Mouse (Mus musculus) hindbrain, postnatal 0 days (tissue): ENCODE results near the gene Abcc5. TPM values are rescaled to one million over a fixed set of nuclear protein-coding genes. Genes with fewer than 3 reads are reported as not detected.
"Not testable (repeated sequence)": the region's sequence is repeated elsewhere in the genome, so short reads cannot be mapped to it uniquely, and the experiment has no call there.

ENCODE experiments used
- ATAC-seq: fragments of 200-750 bp; cut with Nextera tagmentation; 2 replicates; pipeline ENCODE4 v1.8.0; 2017; ENCODE audit warnings: mild to moderate bottlenecking, moderate TSS enrichment, moderate library complexity
- DNase-seq: peaks from one replicate; pipeline ENCODE4 v3.0.0-alpha.2; 2015; ENCODE audit warnings: low spot score
- H3K27ac ChIP-seq: fragments of 300-500 bp; sonication (generic); 2 replicates; pipeline ENCODE4 v1.5.1; 2014; ENCODE audit warnings: mild to moderate bottlenecking
- H3K27me3 ChIP-seq: fragments of 300-500 bp; sonication (generic); 2 replicates; pipeline ENCODE4 v1.6.1; 2014; ENCODE audit warnings: low read length, mixed read lengths; ENCODE audit not compliant: insufficient read depth
- H3K36me3 ChIP-seq: fragments of 300-500 bp; sonication (generic); 2 replicates; pipeline ENCODE4 v1.6.1; 2014; ENCODE audit warnings: low read length, mixed read lengths; ENCODE audit not compliant: insufficient read depth
- H3K4me1 ChIP-seq: fragments of 300-500 bp; sonication (generic); 2 replicates; pipeline ENCODE4 v1.6.1; 2014; ENCODE audit warnings: antibody characterized with exemption, low read length, mixed read lengths; ENCODE audit not compliant: insufficient read depth
- H3K4me2 ChIP-seq: fragments of 300-500 bp; sonication (generic); 2 replicates; pipeline ENCODE4 v1.6.1; 2014; ENCODE audit warnings: low read depth, mild to moderate bottlenecking, low read length, moderate library complexity, mixed read lengths
- H3K4me3 ChIP-seq: fragments of 300-500 bp; sonication (generic); 2 replicates; pipeline ENCODE4 v1.5.1; 2014; ENCODE audit warnings: low read length
- H3K9ac ChIP-seq: fragments of 300-500 bp; sonication (generic); replicated peaks from 2 replicates; pipeline ENCODE4 v1.6.1; 2014; ENCODE audit warnings: mild to moderate bottlenecking, low read length, moderate library complexity, mixed read lengths
- H3K9me3 ChIP-seq: fragments of 300-500 bp; sonication (generic); 2 replicates; pipeline ENCODE4 v1.6.1; 2016; ENCODE audit warnings: low read length, mixed read lengths
- CTCF ChIP-seq: IDR thresholded peaks from 2 replicates; pipeline ENCODE4 v1.5.1; 2016; ENCODE audit warnings: antibody characterized with exemption, control low read depth, low read depth
- WGBS: fragments of 180-500 bp; shearing (Covaris S2); extraction: QIAGEN DNeasy Blood & Tissue Kit; methylation state at CpG from one replicate; pipeline ENCODE4 v1.1.7; 2014; 5-methylcytosine and 5-hydroxymethylcytosine counted together
- polyA plus RNA-seq: library from polyadenylated mRNA; unstranded; fragments of >200 nt; fragmentation: Nextera tagmentation; extraction: Ambion mirVana; gene quantifications from 2 replicates; pipeline ENCODE4 v1.2.1, GENCODE M21; 2015
- total RNA-seq: library from RNA; depleted of rRNA; stranded (reverse); fragments of >200 nt; gene quantifications from 2 replicates; pipeline ENCODE4 v1.2.3, GENCODE M21; 2014

The Abcc5 gene
- total and polyA plus RNA-seq, 2 experiments from 2014 or later, result 80.1 to 81.0 TPM

DNA sequence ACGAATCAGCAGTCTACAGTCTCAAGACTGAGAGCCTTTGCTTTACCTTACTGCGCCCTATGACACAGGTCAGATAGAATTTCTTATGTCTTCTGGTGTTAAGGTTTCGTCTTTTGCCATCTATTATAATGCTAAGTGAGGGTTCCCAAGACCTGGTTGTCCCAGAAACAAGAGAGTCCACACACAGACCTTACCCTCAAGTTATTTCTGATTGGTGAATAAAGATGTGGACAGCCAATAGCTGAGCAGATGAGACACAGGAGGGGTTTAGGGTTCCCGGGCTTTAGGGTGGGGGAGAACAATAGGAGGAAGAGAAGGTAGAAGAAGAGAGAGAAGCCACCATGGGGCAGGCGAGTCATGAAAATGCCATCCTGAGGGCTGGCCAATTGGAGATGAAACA, 50.9 kb downstream of the Abcc5 start:
- ATAC-seq, result no peak
- WGBS, result 83% methylated on average over 5 of the region's 5 CpGs
- Histone ChIP-seq H3K4me3 (no peak overlapping the region), H3K27me3 (no peaks in the 10 kb centered on the region), H3K9me3 (no peaks in the 10 kb centered on the region), H3K36me3 (peaks cover 56% of the 10 kb centered on the region), H3K4me1 (no peaks in the 10 kb centered on the region), H3K4me2 (no peak overlapping the region), H3K9ac (no peak overlapping the region), H3K27ac (no peak overlapping the region)
- no peak for DNase-seq
- no peak for TF ChIP-seq CTCF

DNA sequence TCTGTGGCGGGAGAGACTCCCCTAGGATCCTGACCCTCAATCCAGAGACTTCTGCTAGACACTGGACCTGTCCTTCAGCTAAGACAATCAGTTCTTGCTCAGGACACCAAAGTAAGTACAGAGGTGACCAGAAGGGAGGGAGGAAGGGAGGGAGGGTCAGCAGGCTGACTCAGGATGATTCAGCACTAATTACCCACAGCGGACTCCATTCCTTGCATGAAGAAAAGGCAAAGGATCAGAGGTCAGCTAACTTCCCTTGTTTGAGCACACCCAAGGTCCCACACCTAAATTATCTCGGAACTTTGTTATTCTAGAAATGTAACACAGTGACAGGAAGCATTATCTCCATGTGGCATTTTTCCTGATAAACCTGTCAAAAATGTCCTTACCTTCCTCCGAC, 54.5 kb downstream of the Abcc5 start:
- ATAC-seq (no peak), DNase-seq (no peak)
- WGBS, result 86% methylated on average over 4 of the region's 4 CpGs
- Histone ChIP-seq H3K9ac (no peak overlapping the region), H3K36me3 (peaks cover 62% of the 10 kb centered on the region), H3K9me3 (no peaks in the 10 kb centered on the region), H3K4me2 (no peak overlapping the region), H3K27me3 (no peaks in the 10 kb centered on the region), H3K4me1 (no peaks in the 10 kb centered on the region), H3K27ac (no peak overlapping the region), H3K4me3 (no peak overlapping the region)
- TF ChIP-seq CTCF, result no peak

DNA sequence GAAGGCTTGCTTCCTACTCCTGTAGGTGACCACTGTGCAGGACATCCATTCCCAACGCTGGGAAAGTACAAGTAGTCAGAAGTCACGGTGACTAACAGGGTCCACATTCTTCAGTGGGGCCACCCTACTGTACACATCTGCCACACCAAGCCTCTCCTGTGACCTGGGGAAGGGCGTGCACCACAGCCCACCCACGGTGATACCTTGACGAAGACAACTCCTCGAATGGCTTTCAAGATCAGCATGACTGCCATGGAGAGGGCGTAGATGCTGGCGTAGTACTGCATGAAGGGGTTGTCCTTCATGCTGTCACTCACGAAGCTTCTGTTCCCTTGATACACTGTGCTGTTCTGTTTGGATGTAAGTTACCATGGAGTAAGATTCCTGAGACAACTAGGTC, 58.0 kb downstream of the Abcc5 start:
- H3K36me3 ChIP-seq, result peaks cover 71% of the 10 kb centered on the region
- H3K9me3 ChIP-seq, result no peaks in the 10 kb centered on the region
- no peak overlapping the region for H3K4me3 ChIP-seq
- no peak for ATAC-seq
- no peak overlapping the region for H3K4me2 ChIP-seq
- DNase-seq, result no peak
- H3K27ac ChIP-seq, result no peak overlapping the region
- no peaks in the 10 kb centered on the region for H3K4me1 ChIP-seq
- WGBS, result 91% methylated on average over 9 of the region's 9 CpGs
- TF ChIP-seq CTCF, result no peak
- no peak overlapping the region for H3K9ac ChIP-seq
- H3K27me3 ChIP-seq, result no peaks in the 10 kb centered on the region

DNA sequence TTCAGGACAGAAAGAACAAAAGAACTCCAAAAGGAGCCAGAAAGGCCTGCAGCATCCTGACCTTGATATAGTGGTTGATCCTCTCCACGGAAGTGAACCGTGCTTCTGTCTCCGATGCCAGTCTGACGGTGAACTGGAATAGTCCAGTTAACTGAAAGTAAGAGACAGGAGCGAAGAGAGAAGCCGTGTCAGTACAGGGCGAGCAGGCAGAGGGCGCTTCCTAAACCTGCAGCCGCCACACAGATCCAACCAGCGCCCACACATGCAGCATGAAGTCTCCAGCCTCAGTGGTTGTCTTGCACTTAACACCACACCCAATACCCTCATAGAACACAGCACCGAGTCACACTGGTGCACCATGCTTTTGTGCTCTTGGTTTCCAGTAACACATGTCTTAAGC, 64.1 kb downstream of the Abcc5 start:
- ATAC-seq, result no peak
- WGBS, result 88% methylated on average over 11 of the region's 11 CpGs
- TF ChIP-seq CTCF, result no peak

DNA sequence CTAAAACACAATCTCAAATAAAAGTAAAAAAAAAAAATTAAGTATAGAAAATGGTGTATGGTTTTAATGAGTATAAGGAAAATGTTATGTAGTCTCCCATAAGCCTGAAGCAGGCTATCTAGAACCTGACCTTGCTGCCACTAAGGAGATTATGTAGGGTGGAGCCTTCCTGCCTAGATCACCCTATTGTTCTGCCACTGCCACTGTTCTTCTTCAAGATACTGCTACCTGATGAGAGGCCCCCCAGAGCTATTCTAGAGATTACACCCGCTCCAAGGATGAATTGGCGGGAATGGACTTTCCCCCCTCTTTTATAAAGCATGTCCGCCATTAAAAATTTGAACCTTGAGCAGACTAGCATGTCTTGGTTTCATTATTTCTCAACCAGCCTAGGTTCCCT, 64.7 kb downstream of the Abcc5 start:
- H3K9me3 ChIP-seq, H3K27ac ChIP-seq, H3K4me1 ChIP-seq, H3K4me2 ChIP-seq, H3K4me3 ChIP-seq, DNase-seq, ATAC-seq, H3K9ac ChIP-seq, H3K27me3 ChIP-seq: not testable (repeated sequence)
- 96% methylated on average over 3 of the region's 3 CpGs for WGBS
- H3K36me3 ChIP-seq, result peaks cover 74% of the 10 kb centered on the region

More for the DNA sequence above, 64.1 kb downstream of the Abcc5 start:
- H3K9ac ChIP-seq, result no peak overlapping the region
- H3K36me3 ChIP-seq, result peaks cover 78% of the 10 kb centered on the region
- no peaks in the 10 kb centered on the region for H3K9me3 ChIP-seq
- no peak for DNase-seq
- H3K4me3 ChIP-seq, result no peak overlapping the region
- no peak overlapping the region for H3K27ac ChIP-seq
- H3K4me2 ChIP-seq, result no peak overlapping the region
- no peaks in the 10 kb centered on the region for H3K4me1 ChIP-seq
- H3K27me3 ChIP-seq, result no peaks in the 10 kb centered on the region

DNA sequence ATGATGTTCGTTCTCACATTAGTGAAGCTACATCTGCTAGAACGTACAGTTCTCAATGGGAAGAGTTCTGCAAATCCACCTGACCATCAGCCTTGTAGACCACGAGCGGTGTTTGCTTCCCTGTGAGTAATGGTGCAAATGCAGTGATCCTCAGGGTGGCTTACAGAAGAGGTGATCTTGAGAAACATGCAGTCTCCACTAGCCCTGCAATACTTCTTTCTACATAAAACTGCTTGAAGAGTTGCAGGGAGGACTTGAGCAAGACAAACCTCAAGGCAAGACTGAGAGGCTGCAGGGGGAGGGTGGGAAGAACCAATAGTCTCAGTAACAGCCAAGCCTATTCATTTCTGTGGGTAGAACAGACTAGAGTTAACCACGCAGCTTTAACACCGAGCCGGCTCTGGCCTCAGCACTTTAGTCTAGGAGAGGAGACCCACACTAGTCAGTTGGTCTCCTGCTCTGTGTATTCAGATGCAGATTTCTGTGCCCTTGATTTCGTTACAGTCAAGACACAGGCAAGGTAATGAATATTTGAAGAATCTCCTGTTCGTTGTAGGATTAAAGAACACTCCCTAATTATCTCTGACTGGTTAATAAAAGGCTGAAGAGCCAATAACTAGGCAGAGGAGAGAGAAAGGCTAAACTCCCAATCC, 66.4 kb downstream of the Abcc5 start:
- H3K9me3 ChIP-seq, result no peaks in the 10 kb centered on the region
- 82% methylated on average over 9 of the region's 9 CpGs for WGBS
- H3K27ac ChIP-seq, result no peak overlapping the region
- no peaks in the 10 kb centered on the region for H3K4me1 ChIP-seq
- no peaks in the 10 kb centered on the region for H3K27me3 ChIP-seq
- ATAC-seq, result no peak
- H3K36me3 ChIP-seq, result peaks cover 71% of the 10 kb centered on the region
- H3K9ac ChIP-seq, result no peak overlapping the region
- no peak for TF ChIP-seq CTCF
- no peak for DNase-seq
- no peak overlapping the region for H3K4me2 ChIP-seq
- no peak overlapping the region for H3K4me3 ChIP-seq

DNA sequence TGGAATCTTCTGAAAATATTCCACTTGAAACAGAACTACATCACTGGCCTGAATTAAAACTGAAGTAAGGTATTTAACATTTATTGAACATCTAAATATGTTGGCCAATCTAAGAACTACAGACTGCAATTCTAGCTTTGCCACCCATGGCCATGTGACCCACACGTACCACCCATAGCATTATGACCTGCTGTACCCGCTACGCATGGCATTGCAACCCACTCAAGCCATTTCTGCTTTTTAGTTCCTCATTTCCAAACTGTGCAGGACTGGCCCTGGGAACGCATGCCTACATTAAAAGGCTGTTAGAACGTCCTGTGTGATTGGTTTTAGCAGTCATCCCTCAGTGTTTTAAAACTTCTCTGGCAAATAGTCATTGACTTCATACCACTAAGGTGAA, 68.4 kb downstream of the Abcc5 start:
- peaks cover 62% of the 10 kb centered on the region for H3K36me3 ChIP-seq
- H3K4me3 ChIP-seq, result no peak overlapping the region
- no peak overlapping the region for H3K27ac ChIP-seq
- TF ChIP-seq CTCF, result no peak
- DNase-seq (no peak), ATAC-seq (no peak)
- no peaks in the 10 kb centered on the region for H3K27me3 ChIP-seq
- H3K9me3 ChIP-seq, result no peaks in the 10 kb centered on the region
- no peak overlapping the region for H3K9ac ChIP-seq
- no peak overlapping the region for H3K4me2 ChIP-seq
- 94% methylated on average over 5 of the region's 5 CpGs for WGBS
- H3K4me1 ChIP-seq, result no peaks in the 10 kb centered on the region
